Mouse (Mus musculus): ENCODE results near the gene Ager. TPM values are rescaled to one million over a fixed set of nuclear protein-coding genes. Genes with fewer than 3 reads are reported as not detected.

Gene Ager
- polyA plus RNA-seq, 1 experiment: 2.1 TPM

DNA sequence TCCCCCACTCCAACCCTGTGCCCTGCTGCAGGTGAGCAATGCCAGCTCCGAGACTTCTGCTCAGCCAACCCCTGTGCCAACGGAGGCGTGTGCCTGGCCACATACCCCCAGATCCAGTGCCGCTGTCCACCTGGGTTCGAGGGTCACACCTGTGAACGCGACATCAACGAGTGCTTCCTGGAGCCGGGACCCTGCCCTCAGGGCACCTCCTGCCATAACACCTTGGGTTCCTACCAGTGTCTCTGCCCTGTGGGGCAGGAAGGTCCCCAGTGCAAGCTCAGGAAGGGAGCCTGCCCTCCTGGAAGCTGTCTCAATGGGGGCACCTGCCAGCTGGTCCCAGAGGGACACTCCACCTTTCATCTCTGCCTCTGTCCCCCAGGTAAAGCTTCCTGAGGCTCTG lies 30.4 kb upstream of the Ager start:
- Histone ChIP-seq H3K36me3 (ENCODE audit: control insufficient read depth, insufficient read depth, low read length) (no peaks in the 10 kb centered on the region), H3K27me3 (replicated peaks; ENCODE audit: control insufficient read depth, insufficient read depth, low read length) (no peaks in the 10 kb centered on the region), H3K4me3 (ENCODE audit: insufficient read depth, low read depth, low read length) (no peak overlapping the region), H3K4me1 (ENCODE audit: control insufficient read depth, insufficient read depth, low read length) (no peaks in the 10 kb centered on the region), H3K27ac (ENCODE audit: insufficient read depth, low read depth, low read length) (no peak overlapping the region)
- TF ChIP-seq CTCF (conservative IDR thresholded peaks at IDR 0.05; ENCODE audit: insufficient read depth, insufficient read length, low read depth, low read length): no peak
- no peak for TF ChIP-seq POLR2A (IDR thresholded peaks at IDR 0.05; ENCODE audit: low read depth, low read length)
- WGBS: 52% methylated on average over 9 of the region's 9 CpGs
- DNase-seq: no peak

DNA sequence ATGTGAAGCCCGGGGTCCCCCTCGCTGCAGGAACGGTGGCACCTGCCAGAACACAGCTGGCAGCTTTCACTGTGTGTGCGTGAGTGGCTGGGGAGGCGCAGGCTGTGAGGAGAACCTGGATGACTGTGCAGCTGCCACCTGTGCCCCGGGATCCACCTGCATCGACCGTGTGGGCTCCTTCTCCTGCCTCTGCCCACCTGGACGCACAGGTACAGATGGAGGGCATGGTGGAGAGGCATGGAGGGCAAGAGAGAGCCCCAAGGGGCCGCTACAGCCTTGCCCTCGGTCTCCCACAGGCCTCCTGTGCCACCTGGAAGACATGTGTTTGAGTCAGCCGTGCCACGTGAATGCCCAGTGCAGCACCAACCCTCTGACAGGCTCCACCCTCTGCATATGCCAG lies 29.2 kb upstream of the Ager start:
- no peaks in the 10 kb centered on the region for H3K27me3 ChIP-seq (replicated peaks; ENCODE audit: control insufficient read depth, insufficient read depth, low read length)
- no peaks in the 10 kb centered on the region for H3K4me1 ChIP-seq (ENCODE audit: control insufficient read depth, insufficient read depth, low read length)
- WGBS: 79% methylated on average over 13 of the region's 13 CpGs

DNA sequence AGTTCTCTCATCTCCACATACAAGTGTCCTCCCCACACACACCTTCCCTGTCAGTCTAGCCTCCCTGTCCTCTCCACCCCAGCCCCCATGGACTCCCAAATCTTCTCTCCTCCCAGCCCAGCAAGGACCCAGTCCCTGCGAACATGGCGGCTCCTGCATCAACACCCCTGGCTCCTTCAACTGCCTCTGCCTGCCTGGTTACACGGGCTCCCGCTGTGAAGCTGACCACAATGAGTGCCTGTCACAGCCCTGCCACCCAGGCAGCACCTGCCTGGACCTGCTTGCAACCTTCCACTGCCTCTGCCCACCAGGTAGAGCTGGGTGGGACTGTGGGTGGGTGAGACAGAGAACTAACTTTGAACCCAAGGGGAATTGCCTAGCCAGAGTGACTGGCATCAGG lies 27.7 kb upstream of the Ager start:
- no peaks in the 10 kb centered on the region for H3K27me3 ChIP-seq (replicated peaks; ENCODE audit: control insufficient read depth, insufficient read depth, low read length)
- TF ChIP-seq POLR2A (IDR thresholded peaks at IDR 0.05; ENCODE audit: low read depth, low read length) (no peak), CTCF (conservative IDR thresholded peaks at IDR 0.05; ENCODE audit: insufficient read depth, insufficient read length, low read depth, low read length) (no peak)
- H3K36me3 ChIP-seq (ENCODE audit: control insufficient read depth, insufficient read depth, low read length): no peaks in the 10 kb centered on the region
- H3K27ac ChIP-seq (ENCODE audit: insufficient read depth, low read depth, low read length): no peak overlapping the region
- H3K4me1 ChIP-seq (ENCODE audit: control insufficient read depth, insufficient read depth, low read length): no peaks in the 10 kb centered on the region
- WGBS: 72% methylated on average over 4 of the region's 4 CpGs
- H3K4me3 ChIP-seq (ENCODE audit: insufficient read depth, low read depth, low read length): no peak overlapping the region
- DNase-seq: no peak

More for the DNA sequence above, 29.2 kb upstream of the Ager start:
- no peaks in the 10 kb centered on the region for H3K36me3 ChIP-seq (ENCODE audit: control insufficient read depth, insufficient read depth, low read length)
- no peak overlapping the region for H3K27ac ChIP-seq (ENCODE audit: insufficient read depth, low read depth, low read length)
- DNase-seq: no peak
- TF ChIP-seq CTCF (conservative IDR thresholded peaks at IDR 0.05; ENCODE audit: insufficient read depth, insufficient read length, low read depth, low read length) (no peak), POLR2A (IDR thresholded peaks at IDR 0.05; ENCODE audit: low read depth, low read length) (no peak)
- no peak overlapping the region for H3K4me3 ChIP-seq (ENCODE audit: insufficient read depth, low read depth, low read length)

DNA sequence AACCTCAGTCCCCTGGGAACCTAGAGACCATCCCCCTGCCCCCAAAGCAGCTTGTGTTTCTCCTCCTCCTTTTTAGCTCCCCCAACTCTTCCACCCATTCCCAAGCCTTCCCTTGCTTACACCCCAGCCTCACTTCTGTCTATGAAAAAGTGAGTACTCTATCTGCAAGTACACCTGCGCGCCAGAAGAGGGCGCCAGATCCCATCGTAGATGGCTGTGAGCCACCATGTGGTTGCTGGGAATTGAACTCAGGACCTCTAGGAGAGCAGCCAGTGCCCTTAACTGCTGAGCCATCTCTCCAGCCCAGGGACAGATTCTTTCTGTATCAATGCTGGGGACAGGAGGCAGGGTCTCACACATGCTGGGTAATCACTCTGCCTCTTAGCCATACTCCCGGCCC lies 25.8 kb upstream of the Ager start:
- Histone ChIP-seq H3K27ac (ENCODE audit: insufficient read depth, low read depth, low read length) (no peak overlapping the region), H3K4me3 (ENCODE audit: insufficient read depth, low read depth, low read length) (no peak overlapping the region), H3K4me1 (ENCODE audit: control insufficient read depth, insufficient read depth, low read length) (no peaks in the 10 kb centered on the region), H3K27me3 (replicated peaks; ENCODE audit: control insufficient read depth, insufficient read depth, low read length) (no peaks in the 10 kb centered on the region), H3K36me3 (ENCODE audit: control insufficient read depth, insufficient read depth, low read length) (no peaks in the 10 kb centered on the region)
- 27% methylated on average over 5 of the region's 5 CpGs for WGBS
- no peak for TF ChIP-seq POLR2A (IDR thresholded peaks at IDR 0.05; ENCODE audit: low read depth, low read length)
- TF ChIP-seq CTCF (conservative IDR thresholded peaks at IDR 0.05; ENCODE audit: insufficient read depth, insufficient read length, low read depth, low read length): peak; percentile 63
- DNase-seq: no peak

DNA sequence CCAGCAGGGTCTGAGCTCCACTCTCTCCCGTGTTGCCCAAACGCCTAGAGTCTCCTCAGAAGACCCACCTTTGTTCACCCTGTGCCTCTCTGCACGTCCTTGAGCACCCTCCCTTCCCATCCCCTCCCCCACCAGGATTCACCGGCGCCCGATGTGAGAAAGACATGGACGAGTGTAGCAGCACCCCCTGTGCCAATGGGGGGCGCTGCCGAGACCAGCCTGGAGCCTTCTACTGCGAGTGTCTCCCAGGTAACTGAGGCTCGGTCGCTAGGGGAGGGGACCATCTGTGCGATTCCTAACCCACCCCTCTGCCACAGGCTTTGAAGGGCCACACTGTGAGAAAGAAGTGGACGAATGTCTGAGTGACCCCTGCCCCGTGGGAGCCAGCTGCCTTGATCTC lies 25.3 kb upstream of the Ager start:
- 43% methylated on average over 15 of the region's 15 CpGs for WGBS
- no peaks in the 10 kb centered on the region for H3K27me3 ChIP-seq (replicated peaks; ENCODE audit: control insufficient read depth, insufficient read depth, low read length)
- H3K27ac ChIP-seq (ENCODE audit: insufficient read depth, low read depth, low read length): no peak overlapping the region
- no peak overlapping the region for H3K4me3 ChIP-seq (ENCODE audit: insufficient read depth, low read depth, low read length)
- no peaks in the 10 kb centered on the region for H3K4me1 ChIP-seq (ENCODE audit: control insufficient read depth, insufficient read depth, low read length)
- TF ChIP-seq CTCF (conservative IDR thresholded peaks at IDR 0.05; ENCODE audit: insufficient read depth, insufficient read length, low read depth, low read length) (no peak), POLR2A (IDR thresholded peaks at IDR 0.05; ENCODE audit: low read depth, low read length) (no peak)
- H3K36me3 ChIP-seq (ENCODE audit: control insufficient read depth, insufficient read depth, low read length): no peaks in the 10 kb centered on the region
- no peak for DNase-seq

DNA sequence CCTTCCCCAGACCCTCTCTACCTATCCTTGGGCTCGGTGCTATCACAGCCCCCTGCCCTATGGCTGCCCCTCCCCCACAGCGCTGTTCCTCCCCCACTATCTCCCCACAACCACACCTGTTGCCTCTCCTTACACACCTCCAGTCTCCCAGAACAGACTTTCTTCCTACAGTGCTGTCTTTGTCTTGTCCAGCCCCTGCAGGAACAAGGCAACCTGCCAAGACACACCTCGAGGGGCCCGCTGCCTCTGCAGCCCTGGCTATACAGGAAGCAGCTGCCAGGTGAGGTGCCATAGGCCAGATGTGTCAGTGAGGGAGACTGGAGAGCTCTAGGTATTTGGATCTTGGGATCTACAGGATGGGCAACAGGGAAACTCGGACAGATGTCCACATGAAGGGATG lies 21.1 kb upstream of the Ager start:
- Histone ChIP-seq H3K27ac (ENCODE audit: insufficient read depth, low read depth, low read length) (no peak overlapping the region), H3K27me3 (replicated peaks; ENCODE audit: control insufficient read depth, insufficient read depth, low read length) (no peaks in the 10 kb centered on the region), H3K4me1 (ENCODE audit: control insufficient read depth, insufficient read depth, low read length) (no peaks in the 10 kb centered on the region), H3K36me3 (ENCODE audit: control insufficient read depth, insufficient read depth, low read length) (no peaks in the 10 kb centered on the region), H3K4me3 (ENCODE audit: insufficient read depth, low read depth, low read length) (no peak overlapping the region)
- 62% methylated on average over 5 of the region's 5 CpGs for WGBS
- TF ChIP-seq CTCF (conservative IDR thresholded peaks at IDR 0.05; ENCODE audit: insufficient read depth, insufficient read length, low read depth, low read length) (no peak), POLR2A (IDR thresholded peaks at IDR 0.05; ENCODE audit: low read depth, low read length) (no peak)
- DNase-seq: no peak

DNA sequence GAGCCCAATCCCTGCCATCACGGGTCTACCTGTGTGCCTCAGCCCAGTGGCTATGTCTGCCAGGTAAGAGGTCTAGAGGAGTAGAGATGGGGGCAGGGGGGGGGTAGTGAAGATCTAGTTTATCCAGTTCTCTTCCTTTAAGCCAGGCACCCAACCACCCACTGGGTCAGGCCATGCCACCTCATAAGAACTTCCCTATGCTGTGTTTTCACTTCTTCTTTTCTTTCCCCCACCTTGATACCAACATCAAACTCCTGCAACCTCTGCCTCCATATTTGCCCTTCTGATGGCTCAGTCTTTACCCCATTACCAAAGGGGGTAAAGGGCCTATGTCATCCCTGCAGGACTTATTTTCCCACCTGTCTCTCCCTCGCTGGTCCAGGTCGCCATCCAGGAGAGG lies 19.6 kb upstream of the Ager start:
- no peak for TF ChIP-seq CTCF (conservative IDR thresholded peaks at IDR 0.05; ENCODE audit: insufficient read depth, insufficient read length, low read depth, low read length)
- no peak for TF ChIP-seq POLR2A (IDR thresholded peaks at IDR 0.05; ENCODE audit: low read depth, low read length)
- WGBS: 95% methylated on average over 3 of the region's 3 CpGs
- no peak for DNase-seq
- Histone ChIP-seq H3K36me3 (ENCODE audit: control insufficient read depth, insufficient read depth, low read length) (no peaks in the 10 kb centered on the region), H3K4me1 (ENCODE audit: control insufficient read depth, insufficient read depth, low read length) (no peaks in the 10 kb centered on the region), H3K27ac (ENCODE audit: insufficient read depth, low read depth, low read length) (no peak overlapping the region), H3K27me3 (replicated peaks; ENCODE audit: control insufficient read depth, insufficient read depth, low read length) (no peaks in the 10 kb centered on the region), H3K4me3 (ENCODE audit: insufficient read depth, low read depth, low read length) (no peak overlapping the region)

DNA sequence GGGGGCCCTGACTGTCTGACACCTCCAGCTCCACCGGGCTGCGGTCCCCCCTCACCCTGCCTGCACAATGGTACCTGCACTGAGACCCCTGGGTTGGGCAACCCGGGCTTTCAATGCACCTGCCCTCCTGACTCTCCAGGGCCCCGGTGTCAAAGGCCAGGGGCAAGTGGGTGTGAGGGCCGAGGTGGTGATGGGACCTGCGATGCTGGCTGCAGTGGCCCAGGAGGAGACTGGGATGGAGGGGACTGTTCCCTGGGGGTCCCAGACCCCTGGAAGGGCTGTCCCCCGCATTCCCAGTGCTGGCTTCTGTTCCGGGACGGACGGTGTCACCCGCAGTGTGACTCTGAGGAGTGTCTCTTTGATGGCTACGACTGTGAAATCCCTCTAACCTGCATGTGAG lies 15.1 kb upstream of the Ager start:
- 91% methylated on average over 12 of the region's 12 CpGs for WGBS
- Histone ChIP-seq H3K27ac (ENCODE audit: insufficient read depth, low read depth, low read length) (no peak overlapping the region), H3K27me3 (replicated peaks; ENCODE audit: control insufficient read depth, insufficient read depth, low read length) (no peaks in the 10 kb centered on the region), H3K4me1 (ENCODE audit: control insufficient read depth, insufficient read depth, low read length) (no peaks in the 10 kb centered on the region), H3K36me3 (ENCODE audit: control insufficient read depth, insufficient read depth, low read length) (no peaks in the 10 kb centered on the region), H3K4me3 (ENCODE audit: insufficient read depth, low read depth, low read length) (no peak overlapping the region)
- no peak for DNase-seq
- TF ChIP-seq CTCF (conservative IDR thresholded peaks at IDR 0.05; ENCODE audit: insufficient read depth, insufficient read length, low read depth, low read length): no peak
- no peak for TF ChIP-seq POLR2A (IDR thresholded peaks at IDR 0.05; ENCODE audit: low read depth, low read length)
